Mouse (Mus musculus) heart, postnatal 0 days (tissue): ENCODE data around the gene Olfr1500.
A peak's percentile ranks its signal among the peaks of the same experiment; 100 is the strongest.

Source experiments
- CTCF ChIP-seq: IDR thresholded peaks from 2 replicates; pipeline ENCODE4 v1.5.1; 2016; ENCODE audit warnings: antibody characterized with exemption, control low read depth, low read depth
- EP300 ChIP-seq: IDR thresholded peaks from 2 replicates; pipeline ENCODE4 v1.6.1; 2016; ENCODE audit warnings: antibody characterized with exemption, low read depth

GRCm38 (mm10) chr19:13818827-13819226 lies 11.5 kb downstream of the Olfr1500 start:
- TF ChIP-seq CTCF (peak; percentile 30; the same call in 1 of the 2 replicates), EP300 (no peak)
